Mouse (Mus musculus) myocyte (in vitro differentiated cells): ENCODE results near the gene Syna.

Experiments used
- CEBPB ChIP-seq: IDR thresholded peaks from 2 replicates; pipeline ENCODE4 v1.6.1; 2011; ENCODE audit warnings: mild to moderate bottlenecking, moderate library complexity; ENCODE audit not compliant: poor library complexity, insufficient read depth, severe bottlenecking
- E2F4 ChIP-seq: IDR thresholded peaks from one replicate; pipeline ENCODE4 v1.6.1; 2011; ENCODE audit warnings: mild to moderate bottlenecking, control low read depth, moderate library complexity; ENCODE audit not compliant: insufficient read depth
- MAX ChIP-seq: IDR thresholded peaks from one replicate; pipeline ENCODE4 v1.6.1; 2011; ENCODE audit warnings: low read depth, mild to moderate bottlenecking, control low read depth
- MYOD1 ChIP-seq, 3 experiments: IDR thresholded peaks; one replicate each; pipeline ENCODE4 v1.6.1; 2011; ENCODE audit warnings: control low read depth in 2 of 3, low read depth in 2 of 3, mild to moderate bottlenecking in 2 of 3, moderate library complexity in 1 of 3; ENCODE audit not compliant: insufficient read length in 2 of 3, control insufficient read depth in 1 of 3
- MYOG ChIP-seq, 3 experiments: IDR thresholded peaks; one replicate each; pipeline ENCODE4 v1.6.1; 2011; ENCODE audit warnings: control low read depth in 2 of 3, low read depth in 2 of 3, mild to moderate bottlenecking in 2 of 3; ENCODE audit not compliant: insufficient read length in 2 of 3, control insufficient read depth in 1 of 3, insufficient read depth in 1 of 3
- POLR2A ChIP-seq: IDR thresholded peaks from one replicate; pipeline ENCODE4 v1.6.1; 2011; ENCODE audit warnings: low read depth, mild to moderate bottlenecking, control low read depth, moderate library complexity; ENCODE audit not compliant: insufficient read length
- POLR2AphosphoS2 ChIP-seq: IDR thresholded peaks from one replicate; pipeline ENCODE4 v1.6.1; 2011; ENCODE audit warnings: low read depth, control low read depth; ENCODE audit not compliant: insufficient read length
- SRF ChIP-seq: IDR thresholded peaks from one replicate; pipeline ENCODE4 v1.6.1; 2011; ENCODE audit warnings: low read depth; ENCODE audit not compliant: control insufficient read depth, insufficient read length
- TCF3 ChIP-seq: IDR thresholded peaks from one replicate; pipeline ENCODE4 v1.6.1; 2011; ENCODE audit warnings: low read depth, control low read depth; ENCODE audit not compliant: insufficient read length
- USF1 ChIP-seq: IDR thresholded peaks from one replicate; pipeline ENCODE4 v1.6.1; 2011; ENCODE audit warnings: low read depth, mild to moderate bottlenecking, control low read depth, moderate library complexity

DNA sequence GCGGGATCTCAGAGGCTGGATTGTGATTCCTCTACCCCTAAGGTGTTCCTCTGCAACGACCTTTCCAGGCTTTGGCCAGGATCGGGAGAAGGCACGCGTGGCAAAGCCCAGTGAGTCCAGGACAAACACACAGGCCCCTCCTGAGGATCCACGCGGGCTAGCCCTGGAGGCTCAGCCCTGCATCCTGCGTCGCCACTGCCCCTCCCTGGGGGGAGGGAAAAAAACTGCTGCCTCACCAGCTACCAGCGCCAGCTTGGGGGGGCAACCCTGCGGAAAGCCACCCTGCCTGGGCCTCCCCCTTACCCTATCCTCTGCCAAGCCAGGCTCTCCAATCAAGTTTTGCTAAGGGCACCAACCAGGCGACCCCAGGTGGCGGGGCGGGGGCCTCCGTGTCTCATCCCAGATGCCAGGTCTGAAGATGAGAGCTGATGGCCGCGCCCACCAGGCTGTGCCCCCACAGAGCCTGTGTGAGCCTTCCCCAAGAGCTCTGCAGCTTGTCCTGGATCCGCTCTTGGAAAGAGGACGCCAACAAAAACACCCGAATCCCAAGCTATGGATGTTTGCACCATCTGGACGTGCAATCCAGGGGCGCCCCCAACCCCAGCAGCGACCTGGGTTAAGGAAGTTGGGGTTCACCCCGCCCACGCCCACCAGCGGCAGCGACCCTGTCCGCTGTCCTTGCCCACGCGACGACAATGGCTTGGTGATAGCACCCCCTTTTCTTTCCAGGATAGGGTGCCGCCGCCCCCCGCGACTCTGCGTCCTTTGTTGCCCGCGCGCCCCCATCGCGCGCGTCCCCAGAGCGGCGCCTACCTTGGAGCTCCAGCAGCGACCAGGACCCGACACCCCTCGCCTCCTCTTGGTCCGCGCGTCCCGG, 8.5 kb downstream of the Syna start:
- TF ChIP-seq MYOD1 (IDR thresholded peaks at IDR 0.05; ENCODE audit: control insufficient read depth in 1 of 3, insufficient read length in 2 of 3, low read depth in 2 of 3) (no peak), USF1 (no peak), POLR2A (no peak), E2F4 (no peak), POLR2AphosphoS2 (no peak), MAX (no peak), SRF (no peak), CEBPB (no peak), MYOG (IDR thresholded peaks at IDR 0.05; ENCODE audit: control insufficient read depth in 1 of 3, insufficient read depth in 1 of 3, insufficient read length in 2 of 3, low read depth in 2 of 3) (no peak), TCF3 (no peak)
